Mouse (Mus musculus): Measurements from ENCODE around the gene Hectd4.
"Not testable (repeated sequence)": the region's sequence is repeated elsewhere in the genome, so short reads cannot be mapped to it uniquely, and the experiment has no call there.

The Hectd4 gene

GRCm38 (mm10) chr5:121343997-121344396, 124.0 kb downstream of the Hectd4 start:
- no peak for DNase-seq (ENCODE audit: low spot score)

GRCm38 (mm10) chr5:121359229-121359628, 139.2 kb downstream of the Hectd4 start:
- no peak for DNase-seq (ENCODE audit: low spot score)

GRCm38 (mm10) chr5:121361696-121362095, 141.7 kb downstream of the Hectd4 start:
- DNase-seq (ENCODE audit: low spot score): no peak

- DNase-seq (ENCODE audit: low spot score): no peak
These were observed 143.4 kb downstream of the Hectd4 start for GRCm38 (mm10) chr5:121363441-121363840.

GRCm38 (mm10) chr5:121366449-121367225, 146.6 kb downstream of the Hectd4 start:
- DNase-seq (ENCODE audit: low spot score): no peak

GRCm38 (mm10) chr5:121367255-121367654, 147.2 kb downstream of the Hectd4 start:
- DNase-seq (ENCODE audit: low spot score): no peak

- no peak for DNase-seq (ENCODE audit: low spot score)
These were observed 151.7 kb downstream of the Hectd4 start for GRCm38 (mm10) chr5:121371712-121372111.

GRCm38 (mm10) chr5:121374790-121375189, 154.8 kb downstream of the Hectd4 start:
- no peak for DNase-seq (ENCODE audit: low spot score)

GRCm38 (mm10) chr5:121376972-121377371, 157.0 kb downstream of the Hectd4 start:
- not testable (repeated sequence) for DNase-seq (ENCODE audit: low spot score)

GRCm38 (mm10) chr5:121378678-121379256, 158.7 kb downstream of the Hectd4 start:
- no peak for DNase-seq (ENCODE audit: low spot score)

GRCm38 (mm10) chr5:121380692-121381091, 160.7 kb downstream of the Hectd4 start:
- DNase-seq (ENCODE audit: low spot score): no peak

- DNase-seq (ENCODE audit: low spot score): no peak
These were observed 164.1 kb downstream of the Hectd4 start for GRCm38 (mm10) chr5:121383857-121384756.

GRCm38 (mm10) chr5:121384757-121385460, 164.9 kb downstream of the Hectd4 start:
- DNase-seq (ENCODE audit: low spot score): no peak

- DNase-seq (ENCODE audit: low spot score): peak; percentile 88
These were observed 165.6 kb downstream of the Hectd4 start, which contains the start of gene Trafd1 for GRCm38 (mm10) chr5:121385461-121386119. Trafd1 (minus strand) TSS chr5:121385632.

GRCm38 (mm10) chr5:121386120-121386909, 166.3 kb downstream of the Hectd4 start:
- no peak for DNase-seq (ENCODE audit: low spot score)

- DNase-seq (ENCODE audit: low spot score): no peak
These were observed 167.1 kb downstream of the Hectd4 start for GRCm38 (mm10) chr5:121387126-121387525.

- DNase-seq (ENCODE audit: low spot score): no peak
These were observed 169.1 kb downstream of the Hectd4 start for GRCm38 (mm10) chr5:121389106-121389505.

GRCm38 (mm10) chr5:121389691-121390090, 169.7 kb downstream of the Hectd4 start:
- no peak for DNase-seq (ENCODE audit: low spot score)

GRCm38 (mm10) chr5:121392667-121393380, 172.8 kb downstream of the Hectd4 start:
- DNase-seq (ENCODE audit: low spot score): no peak

GRCm38 (mm10) chr5:121393402-121393801, 173.4 kb downstream of the Hectd4 start:
- no peak for DNase-seq (ENCODE audit: low spot score)

All from left cerebral cortex, adult 11 months (tissue).